Mouse (Mus musculus) testis, postnatal 14 days (tissue): Measurements from ENCODE around the gene Irak1bp1.

Experiments
- DNase-seq: peaks from one replicate; pipeline ENCODE4 v3.0.0; 2021; ENCODE audit warnings: low spot score

The Irak1bp1 gene

DNA sequence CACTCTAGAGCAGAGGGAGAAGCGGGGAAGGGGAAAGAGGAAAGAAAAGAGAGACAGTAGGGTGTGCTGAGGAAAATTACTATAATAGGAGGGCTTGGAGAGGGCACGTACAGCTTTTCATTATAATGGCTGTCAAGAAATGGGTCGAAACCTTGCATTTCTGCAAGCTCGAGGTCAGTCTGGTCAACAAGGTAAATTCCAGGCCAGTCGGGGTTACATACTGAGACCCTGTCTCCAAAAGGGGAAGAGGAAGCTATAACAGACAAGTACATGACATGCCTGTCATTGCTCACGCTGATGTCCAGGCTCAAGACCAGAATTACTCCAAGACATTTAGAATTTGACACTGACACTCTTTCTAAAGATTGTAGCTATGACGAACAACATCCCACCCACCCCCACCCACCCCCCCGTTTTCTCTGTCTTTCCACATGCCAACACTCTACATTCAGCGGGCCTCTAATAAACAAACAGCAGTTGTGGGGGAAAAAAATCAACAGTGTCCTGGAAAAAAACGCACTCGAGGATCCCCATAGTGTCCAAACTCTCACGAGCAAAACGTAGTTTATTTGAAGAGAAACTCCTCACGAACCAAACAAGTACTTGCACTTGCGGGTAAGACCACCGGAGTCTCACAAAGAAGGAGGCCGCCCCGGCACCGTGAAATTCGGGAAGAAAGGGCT lies at the start of gene Irak1bp1:
Gene Irak1bp1, plus strand, starts transcription at position 534 of the 683 bp plus-strand sequence.
- DNase-seq = no peak

DNA sequence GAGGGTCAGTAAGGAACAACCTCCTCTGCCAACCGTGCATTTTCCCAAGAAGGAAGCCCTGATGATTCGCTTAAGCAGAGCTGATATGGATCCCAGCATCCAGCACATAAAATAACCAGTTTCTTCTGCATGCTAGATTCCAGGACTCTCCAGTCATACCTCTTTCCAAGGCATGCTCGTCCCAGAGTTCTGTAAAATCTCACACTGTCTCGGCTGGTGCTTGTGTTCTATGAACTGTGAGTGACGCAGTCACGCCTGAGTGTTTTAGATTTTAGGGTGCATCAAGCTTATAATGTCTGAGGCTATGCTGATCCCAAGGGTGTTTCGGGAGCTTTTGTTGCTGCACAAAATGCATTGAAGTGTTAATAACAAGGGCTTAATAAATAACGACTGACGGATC lies 41.0 kb upstream of the Irak1bp1 start:
- DNase-seq = no peak

DNA sequence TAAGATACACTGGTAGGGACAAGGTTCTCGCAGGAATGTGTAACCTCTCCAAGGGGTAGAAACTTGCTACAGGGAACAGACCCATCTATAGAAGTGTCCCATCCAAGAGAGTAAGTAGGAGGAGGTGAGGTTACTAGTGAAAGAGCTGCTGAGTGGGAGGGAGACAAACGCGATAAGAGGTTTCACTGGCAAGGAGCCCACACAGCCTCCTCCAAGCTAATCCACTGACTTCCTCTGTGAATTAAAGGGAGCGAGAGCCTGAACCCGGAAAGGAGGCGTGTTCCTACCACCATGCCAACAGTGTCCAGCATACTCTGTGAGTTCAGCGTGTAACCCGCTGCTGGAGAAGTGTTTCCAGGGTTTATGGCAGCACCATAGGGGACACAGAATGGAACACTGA lies 29.0 kb upstream of the Irak1bp1 start:
- peak; percentile 67 for DNase-seq

DNA sequence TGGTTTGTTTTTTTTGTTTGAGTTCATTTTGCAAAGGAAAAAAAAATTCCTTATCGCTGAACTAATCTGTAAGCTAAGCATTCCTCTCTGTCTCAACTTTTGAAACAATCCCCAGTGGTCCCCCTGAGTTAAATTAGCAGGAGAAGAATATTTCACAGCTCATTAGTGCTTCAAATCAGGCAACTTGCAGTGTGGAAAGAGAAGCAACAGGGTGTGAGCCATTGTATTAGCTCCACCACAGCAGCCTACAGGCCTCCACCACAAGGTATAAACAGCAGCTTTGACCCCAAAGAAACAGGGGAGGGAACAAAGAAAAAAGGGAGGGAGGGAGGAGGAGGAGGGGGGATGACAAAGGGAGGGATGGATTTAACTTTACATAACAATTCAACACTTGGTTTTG lies 22.2 kb upstream of the Irak1bp1 start:
- DNase-seq = no peak

DNA sequence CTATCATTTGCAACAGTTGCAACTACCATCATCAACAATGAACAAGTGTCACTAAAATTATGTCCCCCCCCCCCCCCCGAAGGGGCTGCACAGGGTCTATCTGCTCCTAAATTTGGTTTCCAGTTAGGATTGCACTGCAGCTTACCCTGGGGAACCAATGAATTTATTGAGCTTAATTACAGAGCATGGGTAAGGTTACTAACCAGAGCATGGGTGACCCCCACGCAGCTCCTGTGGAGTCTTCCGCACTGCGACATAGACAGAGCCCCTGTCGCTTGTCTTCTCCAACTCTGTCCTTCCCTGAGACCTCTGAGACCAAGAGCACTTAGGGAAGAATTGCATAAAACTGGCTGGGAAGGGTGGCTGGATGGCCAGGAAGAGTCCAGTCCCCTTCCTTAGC lies 21.7 kb upstream of the Irak1bp1 start:
- no peak for DNase-seq

DNA sequence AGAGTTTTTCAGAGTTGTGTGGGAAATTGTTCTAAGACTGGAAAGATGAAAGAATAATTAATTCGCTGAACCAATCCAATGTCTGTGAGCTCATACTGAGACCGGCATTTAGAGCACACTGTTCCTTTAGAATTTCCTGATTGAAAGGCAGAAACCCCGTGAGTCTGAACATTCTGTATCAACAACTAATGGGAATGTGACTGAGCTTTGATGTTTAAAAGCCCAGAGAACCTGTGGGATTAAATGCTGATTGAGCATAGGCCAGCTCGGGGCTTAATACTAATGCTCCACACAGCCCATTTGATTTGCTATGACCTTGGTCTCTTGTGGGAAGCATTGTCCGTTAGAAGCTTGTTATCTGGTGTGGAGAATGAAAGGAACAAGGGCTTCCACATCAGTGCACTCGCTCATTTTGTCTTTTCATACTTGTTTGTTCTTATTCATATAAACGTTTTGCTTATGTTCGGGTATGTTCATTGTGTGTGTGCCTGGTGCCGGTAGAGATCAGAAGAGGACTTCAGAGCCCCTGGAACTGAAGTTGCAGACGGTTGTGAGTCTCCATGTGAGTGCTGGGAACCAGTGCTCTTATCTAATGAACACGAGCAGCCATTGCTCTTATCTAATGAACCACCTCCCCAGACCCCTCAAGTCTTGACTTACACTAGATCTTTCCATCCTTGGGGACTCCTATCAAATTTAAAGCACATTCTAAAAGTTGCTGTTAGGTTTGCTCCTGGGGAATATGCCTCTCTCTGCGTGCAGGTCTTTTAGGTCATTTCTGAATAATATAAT lies 17.0 kb upstream of the Irak1bp1 start:
- no peak for DNase-seq

DNA sequence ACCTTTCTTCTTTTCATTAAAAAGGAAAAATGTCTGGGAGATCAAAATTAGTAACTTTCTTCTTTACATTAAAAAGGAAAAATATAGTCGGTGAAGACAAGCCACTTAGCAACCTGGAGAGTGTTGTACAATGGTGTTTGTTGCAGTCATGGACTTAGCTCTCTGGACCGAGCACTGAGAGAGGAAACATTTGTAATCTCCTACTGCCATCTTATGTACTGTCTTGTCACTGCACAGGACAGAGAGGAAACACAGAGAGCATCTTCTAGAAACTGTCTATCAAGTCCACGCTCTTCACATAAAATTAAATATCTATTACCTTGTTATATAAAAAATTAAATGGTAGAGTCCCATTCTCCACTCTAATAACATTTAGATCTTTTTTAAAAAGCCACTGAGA lies 14.8 kb upstream of the Irak1bp1 start:
- DNase-seq = no peak

DNA sequence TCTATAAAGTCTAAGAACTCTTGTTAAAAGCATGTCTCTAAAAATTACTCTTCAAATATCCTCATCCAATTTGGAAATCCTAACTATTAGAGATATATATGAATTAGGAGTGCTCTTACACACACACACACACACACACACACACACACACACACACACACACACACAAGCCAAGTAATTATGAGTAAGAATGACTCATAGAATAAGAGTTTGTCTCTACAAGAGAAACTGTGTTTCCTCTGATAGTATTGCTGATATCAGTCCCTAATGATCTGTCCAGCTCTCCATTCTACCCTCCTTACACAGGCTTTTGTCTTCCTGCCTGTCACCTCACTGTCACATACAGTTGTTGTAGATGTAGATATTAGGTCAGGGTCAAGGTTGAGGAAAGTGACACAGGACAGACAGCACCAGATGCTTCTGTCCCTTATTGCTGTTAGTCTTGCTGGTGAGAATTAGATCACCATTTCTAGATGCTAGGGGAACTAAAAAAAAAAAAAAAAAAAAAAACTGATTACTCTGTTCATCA lies 14.0 kb upstream of the Irak1bp1 start:
- no peak for DNase-seq

DNA sequence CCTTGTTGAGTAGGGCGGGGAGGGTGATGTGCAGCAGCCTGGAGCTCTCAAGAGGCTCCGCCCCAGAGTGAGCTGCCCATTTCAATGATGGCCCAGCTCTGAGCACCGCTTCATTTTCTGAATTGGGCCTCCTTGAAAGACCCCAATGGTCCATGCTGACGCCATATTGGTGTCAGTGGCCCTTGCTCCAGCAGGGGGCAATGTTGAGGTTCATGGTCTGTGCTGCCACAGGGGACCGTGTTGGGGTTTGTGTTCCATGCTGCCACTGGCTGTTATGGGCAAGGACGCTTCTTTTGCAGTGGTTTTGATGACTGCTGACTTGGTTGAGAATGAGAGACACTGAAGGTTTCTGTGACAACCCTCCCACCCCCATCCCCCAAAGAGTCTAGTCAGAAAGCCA lies 2.9 kb upstream of the Irak1bp1 start:
- no peak for DNase-seq

DNA sequence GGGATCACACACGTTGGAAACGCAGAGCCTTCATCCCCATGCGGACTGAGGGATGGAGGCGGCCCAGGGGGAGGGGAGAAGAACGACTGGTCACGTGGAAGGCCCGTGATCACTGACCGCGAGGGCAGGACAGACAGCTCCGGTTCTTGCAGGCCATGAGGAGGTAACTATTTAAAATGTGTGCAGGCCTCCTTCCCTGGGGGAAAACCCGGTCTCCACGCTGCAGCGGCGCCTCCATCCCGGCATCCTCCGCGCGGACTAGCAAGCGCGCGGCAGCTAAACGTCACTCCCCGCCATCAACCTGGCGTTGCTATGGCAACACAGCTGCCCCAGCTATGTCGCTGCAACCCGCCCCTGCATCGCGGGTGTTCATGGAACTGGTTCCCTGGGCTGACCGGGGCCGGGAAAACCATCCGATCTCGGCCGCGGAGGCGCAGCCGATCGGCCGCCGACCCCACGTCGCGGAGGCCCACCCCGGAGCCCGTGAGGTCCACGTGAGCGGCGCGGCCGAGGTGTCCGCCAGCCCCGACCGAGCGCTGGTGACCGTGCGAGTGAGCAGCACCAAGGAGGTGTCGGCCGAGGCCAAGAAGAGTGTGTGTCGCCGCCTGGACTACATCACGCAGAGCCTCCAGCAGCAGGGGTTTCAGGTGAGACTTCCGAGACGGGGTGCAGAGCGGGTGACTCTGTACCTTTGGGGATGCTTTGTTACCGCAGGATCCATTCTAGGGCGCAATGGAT lies 522 bp downstream of the Irak1bp1 start:
- DNase-seq = peak; percentile 92

DNA sequence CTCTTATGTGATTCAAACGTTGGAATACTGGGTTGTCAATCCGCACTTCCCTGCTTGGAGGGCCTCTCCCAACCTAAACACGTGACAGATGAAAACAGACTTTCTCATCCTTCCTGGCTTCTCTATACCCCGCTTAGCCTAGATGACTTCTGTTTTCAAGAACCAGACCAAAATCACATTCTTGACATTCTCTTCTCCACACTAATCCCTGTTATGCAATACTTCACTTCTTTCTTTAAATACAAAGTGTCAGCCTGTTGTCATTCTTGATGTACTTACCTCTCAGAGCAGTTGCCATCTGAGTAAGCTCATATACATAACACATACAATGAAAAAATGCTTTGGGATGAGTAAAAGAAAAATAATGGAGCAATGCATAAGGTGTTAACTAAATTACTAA lies 2.6 kb downstream of the Irak1bp1 start:
- DNase-seq = no peak

DNA sequence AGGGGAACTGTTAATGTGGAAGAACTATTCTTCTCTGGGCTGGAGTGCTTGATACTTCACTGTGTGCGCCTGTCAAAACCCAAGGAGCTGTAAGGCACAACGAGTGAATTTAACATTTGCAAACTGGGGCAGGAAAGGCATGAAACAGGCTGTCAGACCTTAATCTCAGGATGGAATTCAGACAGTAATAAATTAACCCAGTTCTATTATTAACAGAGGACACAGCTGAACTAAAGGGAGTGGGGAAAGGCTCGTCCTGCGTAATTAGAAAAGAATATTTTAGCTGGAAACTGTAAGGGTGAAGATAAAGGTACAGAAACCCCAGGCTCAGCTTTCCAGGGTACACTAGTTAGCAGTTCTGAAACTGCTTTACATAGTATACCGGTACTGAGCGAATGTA lies 6.6 kb downstream of the Irak1bp1 start:
- DNase-seq = no peak

DNA sequence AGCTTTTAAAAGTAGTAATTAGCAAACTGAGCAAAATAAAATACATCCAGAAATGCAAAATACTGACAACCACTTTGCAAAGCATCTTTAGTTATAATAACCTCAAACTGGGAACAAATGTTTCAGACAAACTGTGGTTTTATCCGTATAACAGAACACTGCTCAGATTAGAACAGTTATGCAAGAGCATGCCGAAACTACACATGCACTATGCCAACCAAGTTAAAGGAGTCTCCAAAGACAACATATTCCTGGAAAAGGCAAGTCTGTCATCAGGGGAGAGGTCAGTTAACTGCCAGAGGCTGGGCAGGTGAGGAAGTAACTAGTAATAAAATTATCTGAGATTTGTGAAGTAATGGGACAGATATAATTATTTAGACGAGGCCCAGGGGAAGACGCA lies 13.3 kb downstream of the Irak1bp1 start:
- DNase-seq = no peak

DNA sequence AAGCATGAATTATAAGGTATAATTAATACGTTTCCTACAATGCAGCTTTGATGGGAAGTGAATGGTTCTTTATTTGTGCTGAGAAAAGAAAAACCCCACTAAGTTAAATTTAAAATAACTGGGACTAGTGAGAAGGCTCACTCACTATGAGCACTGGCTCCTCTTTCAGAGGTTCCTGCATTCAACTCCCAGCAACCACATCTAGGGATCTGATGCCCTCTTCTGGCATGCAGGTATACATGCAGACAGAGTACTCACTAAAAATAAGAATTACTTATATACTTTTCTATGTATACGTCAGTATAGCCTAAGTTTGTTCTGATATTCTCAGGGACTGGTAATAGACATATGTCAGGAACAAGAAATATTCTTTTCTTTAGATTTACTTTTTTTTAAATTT lies 24.7 kb downstream of the Irak1bp1 start:
- no peak for DNase-seq

DNA sequence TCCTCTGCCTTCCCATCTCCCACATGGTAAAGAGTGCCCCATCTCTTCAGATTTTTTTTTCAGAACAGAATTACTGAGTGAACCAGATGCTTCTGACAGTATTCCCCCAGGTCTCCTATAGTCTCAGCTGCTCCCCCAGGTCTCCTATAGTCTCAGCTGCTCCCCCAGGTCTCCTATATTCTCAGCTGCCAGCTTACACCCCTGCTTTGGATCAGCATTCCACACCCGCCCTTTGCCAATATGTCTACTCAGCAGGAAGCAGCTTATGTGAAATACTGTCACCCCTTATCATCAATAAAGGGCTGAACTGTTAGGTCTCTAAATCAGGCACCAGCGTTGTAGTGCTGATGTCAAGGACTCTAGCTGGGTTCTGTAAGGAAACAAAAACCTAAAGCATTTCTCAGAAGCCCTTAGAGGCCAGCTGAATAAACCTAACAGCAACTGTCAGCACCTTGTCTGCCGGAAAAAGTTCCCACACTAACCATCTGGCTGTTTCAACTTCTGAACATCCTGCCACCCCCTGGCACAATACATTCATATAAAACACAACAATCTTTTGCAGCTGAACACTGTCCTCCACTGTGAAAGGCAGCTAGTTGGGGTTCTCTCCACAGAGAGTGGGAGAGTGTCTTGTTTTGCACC lies 25.8 kb downstream of the Irak1bp1 start:
- DNase-seq = no peak

DNA sequence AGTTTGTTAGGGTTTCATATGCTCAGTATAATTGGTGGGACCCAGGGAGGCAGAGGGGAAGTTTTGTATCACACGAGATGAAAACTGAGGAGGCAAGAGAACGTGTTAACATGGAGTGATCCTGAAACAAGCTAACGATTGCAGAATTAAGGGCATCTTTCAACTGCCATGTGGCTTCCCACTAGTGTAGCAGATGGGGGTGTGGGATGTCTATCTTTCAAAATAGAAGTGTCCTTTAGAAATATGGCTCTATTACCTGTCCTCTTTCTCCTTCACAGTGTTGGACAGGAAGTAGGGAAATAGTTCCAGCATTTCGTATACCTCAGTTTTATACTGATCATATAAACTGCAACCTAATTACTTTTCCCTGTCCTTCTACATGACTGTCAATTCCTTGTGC lies 26.9 kb downstream of the Irak1bp1 start:
- no peak for DNase-seq

DNA sequence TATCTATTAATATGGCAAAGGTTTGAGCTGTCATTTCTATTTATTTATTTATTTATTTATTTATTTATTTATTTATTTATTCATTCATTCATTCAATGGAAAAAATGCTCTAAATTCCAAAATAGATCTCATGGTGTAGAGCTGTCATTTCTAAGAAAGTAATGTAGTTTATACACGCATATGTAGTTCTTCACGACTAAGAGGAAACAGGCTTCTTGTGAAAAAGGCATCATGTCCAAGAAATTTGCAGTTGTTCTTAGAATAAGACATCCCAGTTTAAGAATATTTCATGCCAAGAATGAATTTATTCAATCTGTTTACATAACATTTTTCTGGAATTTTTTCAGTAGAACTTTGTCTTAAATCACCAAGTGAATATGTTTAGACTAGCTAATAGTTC lies 31.5 kb downstream of the Irak1bp1 start:
- DNase-seq = no peak

DNA sequence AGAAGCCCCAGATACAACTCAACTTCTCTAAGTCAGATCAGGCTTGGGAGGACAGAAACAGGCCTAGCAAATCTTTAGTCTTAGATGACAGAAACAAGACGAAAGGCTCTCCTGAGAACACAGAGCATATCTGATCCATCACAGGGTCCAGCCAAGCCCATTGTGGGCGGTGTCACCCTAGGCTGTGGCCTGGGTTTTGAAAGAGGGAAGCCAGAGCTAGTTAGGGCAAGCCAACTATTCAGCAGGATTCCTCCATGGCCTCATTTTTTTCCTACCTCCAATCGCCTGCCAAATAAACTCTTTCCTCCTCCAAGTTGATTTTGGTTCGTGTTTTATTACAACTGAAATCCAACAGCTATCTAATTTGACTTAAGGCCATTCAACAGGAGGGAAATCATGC lies 32.0 kb downstream of the Irak1bp1 start:
- DNase-seq = no peak

DNA sequence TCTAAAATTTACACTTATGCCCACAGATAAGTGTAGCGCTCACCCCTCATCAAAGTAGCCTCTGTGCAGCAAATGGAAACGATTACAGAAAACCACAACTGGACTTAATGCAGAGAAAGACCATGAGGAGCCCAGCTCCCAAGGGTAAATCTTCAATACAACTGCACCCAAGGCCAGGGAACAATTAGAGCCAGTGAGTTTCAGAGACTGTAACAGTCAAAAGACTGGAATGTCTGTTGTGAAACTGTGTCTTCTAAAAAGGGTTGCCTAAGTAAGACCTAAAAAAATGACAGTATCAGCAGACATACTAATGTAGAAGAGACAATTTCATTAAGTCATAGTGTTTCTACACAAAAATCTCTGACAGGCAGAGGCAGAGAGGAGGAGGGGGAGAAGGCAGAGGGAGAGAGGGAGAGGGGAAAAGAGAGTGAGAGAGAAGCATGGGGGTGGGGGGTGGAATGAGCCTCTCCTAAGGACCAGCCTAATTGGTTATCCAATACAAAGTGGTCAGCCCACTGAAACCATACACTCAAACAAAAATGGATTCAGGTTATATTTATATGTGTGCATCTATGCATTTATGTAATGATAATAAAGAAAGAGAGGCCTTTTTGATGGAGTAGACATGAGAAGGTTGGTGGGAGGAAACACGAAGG lies 32.6 kb downstream of the Irak1bp1 start:
- no peak for DNase-seq

DNA sequence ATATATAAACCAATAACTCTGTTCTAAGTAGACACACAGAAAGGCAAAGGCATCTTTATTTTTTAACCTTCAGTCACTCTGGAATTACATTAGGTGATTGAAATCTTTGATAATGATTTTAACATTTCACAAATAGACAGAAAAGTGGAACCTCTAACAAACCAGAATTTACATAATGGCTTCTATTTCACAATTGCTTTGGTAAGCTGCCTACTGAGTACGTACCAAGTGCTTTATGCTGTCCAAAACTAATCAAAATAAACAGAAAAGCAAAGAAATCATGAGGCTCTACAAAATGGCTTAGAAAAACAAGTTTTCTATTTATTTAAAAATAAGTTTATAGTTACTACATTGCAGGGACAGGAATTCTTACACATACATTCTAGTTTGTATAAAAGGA lies 36.8 kb downstream of the Irak1bp1 start:
- no peak for DNase-seq

DNA sequence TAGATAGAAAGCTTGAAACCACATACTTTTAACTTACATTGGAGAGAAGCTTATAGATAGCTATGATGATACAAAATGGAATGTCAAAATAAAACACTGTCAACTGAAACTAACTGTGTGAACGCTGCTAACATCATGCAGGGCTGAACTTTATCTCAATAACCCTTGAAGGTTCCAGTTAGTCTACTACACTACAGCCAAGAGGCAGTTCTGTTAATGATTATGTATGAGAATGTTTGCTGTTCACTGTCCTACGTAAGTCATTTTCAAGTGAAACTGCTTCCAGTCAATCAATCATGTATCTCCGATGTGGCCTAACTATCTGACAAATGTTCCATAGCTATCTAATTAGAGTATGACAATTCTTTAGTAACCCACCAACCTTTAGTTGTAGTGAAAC lies 38.4 kb downstream of the Irak1bp1 start:
- DNase-seq = no peak

DNA sequence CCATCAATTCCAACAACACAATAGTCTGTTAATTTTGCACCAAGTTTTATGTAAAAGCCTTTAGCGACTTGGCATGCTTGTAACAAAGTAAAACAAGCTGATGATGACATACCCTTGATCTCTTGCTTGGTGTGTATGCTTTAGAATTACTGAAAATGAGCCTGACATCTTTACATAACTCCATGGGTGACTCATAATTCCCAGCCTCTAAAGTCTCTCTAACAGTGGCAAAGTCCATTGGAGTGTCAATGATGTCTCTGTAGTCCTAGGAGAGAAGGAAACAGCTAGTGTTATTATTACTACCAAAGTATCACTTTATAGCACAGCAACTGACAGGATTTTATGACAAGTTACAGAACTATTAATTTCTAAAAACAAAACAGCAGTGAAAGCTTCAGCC lies 47.7 kb downstream of the Irak1bp1 start:
- DNase-seq = no peak
